Comparison of ENCODE assay signal across 8 mouse cellular contexts in the genomic region with DNA sequence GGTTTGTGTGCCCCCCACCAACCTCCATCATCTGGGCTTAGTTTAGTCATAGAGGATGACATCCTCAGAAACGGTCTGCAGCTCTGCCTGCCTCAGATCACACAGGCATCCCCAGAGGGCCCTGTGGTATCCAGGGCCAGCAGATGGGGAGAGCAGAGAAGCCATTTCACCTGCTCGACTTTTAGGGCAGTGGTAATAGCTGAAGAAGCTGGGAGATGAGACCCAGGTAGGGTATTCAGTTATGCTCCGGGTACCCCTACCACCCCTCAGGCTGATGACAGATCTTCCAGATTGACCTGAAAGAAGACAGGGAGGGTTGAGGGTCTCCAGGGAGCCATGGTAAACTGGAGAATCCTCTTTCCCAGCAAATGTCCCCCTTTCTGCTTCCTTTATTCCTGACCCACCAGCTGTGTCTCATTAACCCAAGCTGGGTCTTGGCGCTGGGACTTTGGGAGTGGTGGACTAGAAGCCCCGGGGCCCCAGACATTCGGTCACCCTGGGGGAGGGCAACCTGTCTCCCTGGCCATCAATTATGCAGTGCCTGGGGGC. TPM values are rescaled to one million over a fixed set of nuclear protein-coding genes. Genes with fewer than 3 reads are reported as not detected.
DNase-seq lines count a peak whose midpoint lies in the region; ATAC-seq and TF ChIP-seq lines count a peak whose summit lies in the region.

No protein-coding gene starts in this region.

- peaks cover 11% of the 10 kb centered on the region; the same call in 1 of the 2 replicates for H3K36me3 ChIP-seq in kidney, embryonic 14.5 days (ENCODE audit: control insufficient read depth, insufficient read depth, low read length)
- H3K36me3 ChIP-seq in hindbrain, postnatal 0 days (ENCODE audit: insufficient read depth, low read length) = no peaks in the 10 kb centered on the region

- no peak for TF ChIP-seq CTCF in hindbrain, postnatal 0 days (IDR thresholded peaks at IDR 0.05; ENCODE audit: low read depth)

- peak overlapping the region; percentile 68 for H3K27ac ChIP-seq in kidney, embryonic 14.5 days (ENCODE audit: low read depth, low read length)
- peak overlapping the region; percentile 92 for H3K27ac ChIP-seq in hindbrain, postnatal 0 days

- H3K27me3 ChIP-seq in kidney, embryonic 14.5 days (ENCODE audit: control insufficient read depth, insufficient read depth, low read length) = no peaks in the 10 kb centered on the region
- H3K27me3 ChIP-seq in hindbrain, postnatal 0 days (ENCODE audit: insufficient read depth, low read length) = no peaks in the 10 kb centered on the region

- DNase-seq in kidney, adult 8-10 months = no peak
- DNase-seq in embryo, embryonic 9.5 days (ENCODE audit: extremely low spot score) = peak; percentile 54
- peak; percentile 41 for DNase-seq in hindbrain, postnatal 0 days (ENCODE audit: low spot score)
- DNase-seq in neural tube, embryonic 10.5 days (ENCODE audit: extremely low spot score, low spot score) = peak; percentile 57
- DNase-seq in urinary bladder, adult 18-20 months (ENCODE audit: low spot score in 2 of 2) = no peak
- DNase-seq in thymus, postnatal 25 days = no peak
- DNase-seq in adrenal gland, postnatal 4 days (ENCODE audit: low spot score in 2 of 2) = no peak

- H3K4me1 ChIP-seq in kidney, embryonic 14.5 days (ENCODE audit: control insufficient read depth, insufficient read depth, low read length) = peaks cover 24% of the 10 kb centered on the region
- H3K4me1 ChIP-seq in hindbrain, postnatal 0 days (ENCODE audit: insufficient read depth, low read length) = peaks cover 41% of the 10 kb centered on the region

- no peaks in the 10 kb centered on the region for H3K9me3 ChIP-seq in kidney, embryonic 14.5 days (ENCODE audit: control insufficient read depth, low read length)
- H3K9me3 ChIP-seq in hindbrain, postnatal 0 days (ENCODE audit: low read length) = no peaks in the 10 kb centered on the region

- peak overlapping the region; percentile 57; the same call in 1 of the 2 replicates for H3K4me3 ChIP-seq in kidney, embryonic 14.5 days (ENCODE audit: low read length)
- 0 out of 2 replicates have a peak overlapping the region, but pooled peaks have one; percentile 56 for H3K4me3 ChIP-seq in hindbrain, postnatal 0 days (ENCODE audit: low read length)

- peak overlapping the region; percentile 19; the same call in 1 of the 2 replicates for H3K9ac ChIP-seq in kidney, embryonic 14.5 days (ENCODE audit: low read depth, low read length)
- peak overlapping the region; percentile 58; the same call in 1 of the 2 replicates for H3K9ac ChIP-seq in hindbrain, postnatal 0 days (replicated peaks; ENCODE audit: low read length)

- H3K4me2 ChIP-seq in kidney, embryonic 14.5 days (replicated peaks; ENCODE audit: low read depth, low read length) = peak overlapping the region; percentile 73
- peak overlapping the region; percentile 71 for H3K4me2 ChIP-seq in hindbrain, postnatal 0 days (ENCODE audit: low read depth, low read length)

- WGBS in kidney, embryonic 14.5 days = 6% methylated on average over 6 of the region's 6 CpGs
- WGBS in hindbrain, postnatal 0 days = 7% methylated on average over 6 of the region's 6 CpGs

- peak; percentile 19; the same call in 1 of the 2 replicates for ATAC-seq in kidney, embryonic 14.5 days (ENCODE audit: low FRiP score, low TSS enrichment)
- ATAC-seq in hindbrain, postnatal 0 days = peak; percentile 4; the same call in 1 of the 2 replicates

RNA-seq across cellular contexts. Expression of gene Map3k12, which starts 5.5 kb away (rescaled TPM):
- 12.2 and 14.8 TPM in 2 replicates for polyA plus RNA-seq in kidney, embryonic 14.5 days (2014; fragmentation: Nextera tagmentation; extraction: Ambion mirVana)
- total RNA-seq in hindbrain, postnatal 0 days (2014; rRNA removed) = 68.2 and 86.1 TPM in 2 replicates
- 41.2 and 42.0 TPM in 2 replicates for polyA plus RNA-seq in hindbrain, postnatal 0 days (2015; fragmentation: Nextera tagmentation; extraction: Ambion mirVana)
- total RNA-seq in adrenal gland, postnatal 4 days (2021) = 10 to 100 TPM; 13.2 to 13.4 TPM

RNA-seq across cellular contexts. Expression of gene Tarbp2, which starts 6.6 kb away (rescaled TPM):
- polyA plus RNA-seq in kidney, embryonic 14.5 days (2014; fragmentation: Nextera tagmentation; extraction: Ambion mirVana) = 80.4 and 89.1 TPM in 2 replicates
- 69.9 and 91.1 TPM in 2 replicates for total RNA-seq in hindbrain, postnatal 0 days (2014; rRNA removed)
- 97.2 and 99.5 TPM in 2 replicates for polyA plus RNA-seq in hindbrain, postnatal 0 days (2015; fragmentation: Nextera tagmentation; extraction: Ambion mirVana)
- total RNA-seq in adrenal gland, postnatal 4 days (2021) = 10 to 100 TPM; 52.8 to 53.2 TPM

RNA-seq across cellular contexts. Expression of gene Gm10337, which starts 7.8 kb away (rescaled TPM):
- not detected in 2 replicates for polyA plus RNA-seq in kidney, embryonic 14.5 days (2014; fragmentation: Nextera tagmentation; extraction: Ambion mirVana)
- total RNA-seq in hindbrain, postnatal 0 days (2014; rRNA removed) = not detected in 2 replicates
- 2.7 and 7.3 TPM in 2 replicates for polyA plus RNA-seq in hindbrain, postnatal 0 days (2015; fragmentation: Nextera tagmentation; extraction: Ambion mirVana)
- total RNA-seq in adrenal gland, postnatal 4 days (2021) = 1 to 10 TPM in 1 of 2 experiments, not detected in 1; 4.3 TPM

RNA-seq across cellular contexts. Expression of gene Npff, which starts 13.4 kb away (rescaled TPM):
- polyA plus RNA-seq in kidney, embryonic 14.5 days (2014; fragmentation: Nextera tagmentation; extraction: Ambion mirVana) = 2.7 and 3.5 TPM in 2 replicates
- total RNA-seq in hindbrain, postnatal 0 days (2014; rRNA removed) = 4.6 and 13.9 TPM in 2 replicates
- polyA plus RNA-seq in hindbrain, postnatal 0 days (2015; fragmentation: Nextera tagmentation; extraction: Ambion mirVana) = 3.1 and 5.4 TPM in 2 replicates
- total RNA-seq in adrenal gland, postnatal 4 days (2021) = 1 to 10 TPM; 5.9 to 8.6 TPM

RNA-seq across cellular contexts. Expression of gene Pcbp2, which starts 41.0 kb away (rescaled TPM):
- polyA plus RNA-seq in kidney, embryonic 14.5 days (2014; fragmentation: Nextera tagmentation; extraction: Ambion mirVana) = 305 and 373 TPM in 2 replicates
- total RNA-seq in hindbrain, postnatal 0 days (2014; rRNA removed) = 151 and 157 TPM in 2 replicates
- polyA plus RNA-seq in hindbrain, postnatal 0 days (2015; fragmentation: Nextera tagmentation; extraction: Ambion mirVana) = 104 TPM in 2 replicates
- total RNA-seq in adrenal gland, postnatal 4 days (2021) = 100 to 1,000 TPM; 925 to 956 TPM

Comparison
In these comparisons a context has a peak if more than half of its experiments do, and no peak if none do; other contexts are left out.
1. DNase-seq: peak in embryo, embryonic 9.5 days (single experiment), hindbrain, postnatal 0 days (single experiment) and neural tube, embryonic 10.5 days (single experiment); none in kidney, adult 8-10 months (0 of 2), urinary bladder, adult 18-20 months (0 of 2), thymus, postnatal 25 days (single experiment) and adrenal gland, postnatal 4 days (0 of 2).